Mouse (Mus musculus): ENCODE data around the gene Gale. TPM values are rescaled to one million over a fixed set of nuclear protein-coding genes. Genes with fewer than 3 reads are reported as not detected.
"Not testable (repeated sequence)": the region's sequence is repeated elsewhere in the genome, so short reads cannot be mapped to it uniquely, and the experiment has no call there.

Gale gene
- polyA plus RNA-seq, 1 experiment from 2014 or later = 3.5 TPM

- no peak overlapping the region for H3K4me3 ChIP-seq (ENCODE audit: inconsistent target)
- WGBS (ENCODE audit: missing documents) = 93% methylated on average over 8 of the region's 8 CpGs
- H3K36me3 ChIP-seq (ENCODE audit: inconsistent target) = peaks cover 93% of the 10 kb centered on the region
- no peaks in the 10 kb centered on the region; the same call in 1 of the 2 replicates for H3K79me2 ChIP-seq (ENCODE audit: inconsistent target)
- H3K27ac ChIP-seq = no peak overlapping the region
These were observed 33.3 kb upstream of the Gale start for GRCm38 (mm10) chr4:135930239-135930638.

- WGBS (ENCODE audit: missing documents) = 95% methylated on average over 4 of the region's 5 CpGs
- Histone ChIP-seq H3K4me3 (ENCODE audit: inconsistent target) (no peak overlapping the region), H3K27ac (no peak overlapping the region), H3K79me2 (ENCODE audit: inconsistent target) (no peaks in the 10 kb centered on the region), H3K36me3 (ENCODE audit: inconsistent target) (peaks cover 84% of the 10 kb centered on the region)
These were observed 31.7 kb upstream of the Gale start for GRCm38 (mm10) chr4:135931832-135932231.

- Histone ChIP-seq H3K4me3 (ENCODE audit: inconsistent target) (no peak overlapping the region), H3K79me2 (ENCODE audit: inconsistent target) (no peaks in the 10 kb centered on the region), H3K36me3 (ENCODE audit: inconsistent target) (peaks cover 84% of the 10 kb centered on the region), H3K27ac (no peak overlapping the region)
- 87% methylated on average over 8 of the region's 12 CpGs for WGBS (ENCODE audit: missing documents)
These were observed 28.6 kb upstream of the Gale start for GRCm38 (mm10) chr4:135934708-135935500.

- 95% methylated on average over 5 of the region's 5 CpGs for WGBS (ENCODE audit: missing documents)
- Histone ChIP-seq H3K79me2 (ENCODE audit: inconsistent target) (no peaks in the 10 kb centered on the region), H3K27ac (no peak overlapping the region), H3K36me3 (ENCODE audit: inconsistent target) (peaks cover 82% of the 10 kb centered on the region), H3K4me3 (ENCODE audit: inconsistent target) (no peak overlapping the region)
These were observed 28.0 kb upstream of the Gale start for GRCm38 (mm10) chr4:135935502-135935901.

- H3K4me3 ChIP-seq (ENCODE audit: inconsistent target) = no peak overlapping the region
- no peak overlapping the region for H3K27ac ChIP-seq
- 96% methylated on average over 7 of the region's 7 CpGs for WGBS (ENCODE audit: missing documents)
- no peaks in the 10 kb centered on the region for H3K79me2 ChIP-seq (ENCODE audit: inconsistent target)
- peaks cover 55% of the 10 kb centered on the region for H3K36me3 ChIP-seq (ENCODE audit: inconsistent target)
These were observed 24.7 kb upstream of the Gale start for GRCm38 (mm10) chr4:135938858-135939257.

- not testable (repeated sequence) for H3K79me2 ChIP-seq (ENCODE audit: inconsistent target); H3K4me3 ChIP-seq (ENCODE audit: inconsistent target)
- Histone ChIP-seq H3K27ac (peak overlapping the region; percentile 89; the same call in 1 of the 2 replicates), H3K36me3 (ENCODE audit: inconsistent target) (peaks cover 46% of the 10 kb centered on the region)
- 96% methylated on average over 8 of the region's 8 CpGs for WGBS (ENCODE audit: missing documents)
These were observed 22.5 kb upstream of the Gale start for GRCm38 (mm10) chr4:135941026-135941425.

- H3K27ac ChIP-seq = peak overlapping the region; percentile 89
- 30% methylated on average over 6 of the region's 6 CpGs for WGBS (ENCODE audit: missing documents)
- peaks cover 35% of the 10 kb centered on the region for H3K36me3 ChIP-seq (ENCODE audit: inconsistent target)
These were observed 21.3 kb upstream of the Gale start for GRCm38 (mm10) chr4:135942193-135942592.

GRCm38 (mm10) chr4:135943389-135943788, 20.1 kb upstream of the Gale start:
- H3K79me2 ChIP-seq (ENCODE audit: inconsistent target) = peaks cover 22% of the 10 kb centered on the region
- H3K27ac ChIP-seq = peak overlapping the region; percentile 89
- no peak overlapping the region for H3K4me3 ChIP-seq (ENCODE audit: inconsistent target)
- peaks cover 25% of the 10 kb centered on the region for H3K36me3 ChIP-seq (ENCODE audit: inconsistent target)
- 71% methylated on average over 4 of the region's 4 CpGs for WGBS (ENCODE audit: missing documents)

More at GRCm38 (mm10) chr4:135942193-135942592, 21.3 kb upstream of the Gale start:
- peaks cover 10% of the 10 kb centered on the region for H3K79me2 ChIP-seq (ENCODE audit: inconsistent target)
- no peak overlapping the region for H3K4me3 ChIP-seq (ENCODE audit: inconsistent target)

- Histone ChIP-seq H3K79me2 (ENCODE audit: inconsistent target) (peaks cover 45% of the 10 kb centered on the region), H3K4me3 (ENCODE audit: inconsistent target) (peak overlapping the region; percentile 97; the same call in 1 of the 2 replicates), H3K27ac (peak overlapping the region; percentile 96), H3K36me3 (ENCODE audit: inconsistent target) (peaks cover 15% of the 10 kb centered on the region; the same call in 1 of the 2 replicates)
- WGBS (ENCODE audit: missing documents) = 36% methylated on average over 10 of the region's 10 CpGs
These were observed 17.8 kb upstream of the Gale start for GRCm38 (mm10) chr4:135945706-135946105.

- 2% methylated on average over 23 of the region's 23 CpGs for WGBS (ENCODE audit: missing documents)
- Histone ChIP-seq H3K4me3 (ENCODE audit: inconsistent target) (peak within 1 kb of the TSS; percentile 97), H3K79me2 (ENCODE audit: inconsistent target) (peaks cover 51% of the 10 kb centered on the region), H3K36me3 (ENCODE audit: inconsistent target) (peaks cover 16% of the 10 kb centered on the region), H3K27ac (peak within 1 kb of the TSS; percentile 96)
These were observed 17.3 kb upstream of the Gale start, which contains the start of gene Hmgcl for GRCm38 (mm10) chr4:135946278-135946658. Hmgcl (plus strand) TSS chr4:135946448.

- peak overlapping the region; percentile 96 for H3K27ac ChIP-seq
- peaks cover 56% of the 10 kb centered on the region for H3K79me2 ChIP-seq (ENCODE audit: inconsistent target)
- H3K36me3 ChIP-seq (ENCODE audit: inconsistent target) = peaks cover 21% of the 10 kb centered on the region
- H3K4me3 ChIP-seq (ENCODE audit: inconsistent target) = peak overlapping the region; percentile 97
- 3% methylated on average over 28 of the region's 28 CpGs for WGBS (ENCODE audit: missing documents)
These were observed 16.7 kb upstream of the Gale start for GRCm38 (mm10) chr4:135946659-135947301.

GRCm38 (mm10) chr4:135948142-135948541, 15.4 kb upstream of the Gale start:
- Histone ChIP-seq H3K4me3 (ENCODE audit: inconsistent target) (peak overlapping the region; percentile 97; the same call in 1 of the 2 replicates), H3K27ac (peak overlapping the region; percentile 96), H3K79me2 (ENCODE audit: inconsistent target) (peaks cover 67% of the 10 kb centered on the region), H3K36me3 (ENCODE audit: inconsistent target) (peaks cover 33% of the 10 kb centered on the region)
- WGBS (ENCODE audit: missing documents) = 45% methylated on average over 8 of the region's 8 CpGs

- Histone ChIP-seq H3K4me3 (ENCODE audit: inconsistent target) (no peak overlapping the region), H3K27ac (no peak overlapping the region), H3K79me2 (ENCODE audit: inconsistent target) (peaks cover 71% of the 10 kb centered on the region), H3K36me3 (ENCODE audit: inconsistent target) (peaks cover 41% of the 10 kb centered on the region)
- 92% methylated on average over 7 of the region's 10 CpGs for WGBS (ENCODE audit: missing documents)
These were observed 14.1 kb upstream of the Gale start for GRCm38 (mm10) chr4:135949475-135949874.

- WGBS (ENCODE audit: missing documents) = 74% methylated on average over 5 of the region's 6 CpGs
These were observed 13.6 kb upstream of the Gale start for GRCm38 (mm10) chr4:135949911-135950310.

GRCm38 (mm10) chr4:135950365-135950764, 13.2 kb upstream of the Gale start:
- Histone ChIP-seq H3K27ac (no peak overlapping the region), H3K79me2 (ENCODE audit: inconsistent target) (peaks cover 79% of the 10 kb centered on the region), H3K4me3 (ENCODE audit: inconsistent target) (no peak overlapping the region), H3K36me3 (ENCODE audit: inconsistent target) (peaks cover 48% of the 10 kb centered on the region)
- 94% methylated on average over 6 of the region's 6 CpGs for WGBS (ENCODE audit: missing documents)

More at GRCm38 (mm10) chr4:135949911-135950310, 13.6 kb upstream of the Gale start:
- no peak overlapping the region for H3K27ac ChIP-seq
- H3K4me3 ChIP-seq (ENCODE audit: inconsistent target) = no peak overlapping the region
- H3K36me3 ChIP-seq (ENCODE audit: inconsistent target) = peaks cover 45% of the 10 kb centered on the region
- peaks cover 75% of the 10 kb centered on the region for H3K79me2 ChIP-seq (ENCODE audit: inconsistent target)

Data from macrophage (primary cell).